28 mouse cellular contexts compared by ENCODE assay signal in genomic region chr8:128023661-128024060, GRCm38 (mm10).
A peak's percentile ranks its signal among the peaks of the same experiment; 100 is the strongest.
DNase-seq lines count a peak whose midpoint lies in the region; ATAC-seq and TF ChIP-seq lines count a peak whose summit lies in the region.
"Had no signal": no experiment of that assay in that cellular context is flagged by ENCODE, and none has a peak within 500 bp of the region (broad histone marks: within the 10 kb centered on the region; RNA-seq: fewer than 3 reads in every experiment).

No protein-coding gene starts in this region.

- no peak overlapping the region for H3K4me2 ChIP-seq in intestine, embryonic 14.5 days (ENCODE audit: low read length)
- H3K4me2 ChIP-seq in intestine, postnatal 0 days (replicated peaks; ENCODE audit: low read depth) = no peak overlapping the region
- no peak overlapping the region for H3K4me2 ChIP-seq in lung, embryonic 15.5 days
- H3K4me2 ChIP-seq: embryonic facial prominence, embryonic 13.5 days; heart, embryonic 12.5 days; hindbrain, embryonic 14.5 days; limb, embryonic 13.5 days had no signal

- H3K4me3 ChIP-seq in intestine, embryonic 14.5 days (ENCODE audit: low read depth, low read length) = no peak overlapping the region
- no peak overlapping the region for H3K4me3 ChIP-seq in intestine, postnatal 0 days (ENCODE audit: low read depth, low read length)
- H3K4me3 ChIP-seq in lung, embryonic 15.5 days = no peak overlapping the region
- no peak overlapping the region for H3K4me3 ChIP-seq in lung, adult 2 months (replicated peaks; ENCODE audit: extremely low read depth, low read depth, low read length)
- no peak overlapping the region for H3K4me3 ChIP-seq in brown adipose tissue, adult 24 weeks (ENCODE audit: insufficient read depth, low read depth, low read length)
- H3K4me3 ChIP-seq in embryonic fibroblast, embryonic 13.5 days (ENCODE audit: insufficient read depth, low read length) = no peak overlapping the region
- H3K4me3 ChIP-seq: embryonic facial prominence, embryonic 13.5 days; heart, embryonic 12.5 days; limb, embryonic 13.5 days had no signal

- 56% methylated on average over 2 of the region's 2 CpGs for WGBS in intestine, embryonic 14.5 days
- 56% methylated on average over 2 of the region's 2 CpGs for WGBS in intestine, postnatal 0 days
- WGBS in lung, embryonic 15.5 days = 39% methylated on average over 2 of the region's 2 CpGs
- WGBS in lung, adult 2 months = 71% methylated on average over 2 of the region's 2 CpGs

- H3K9ac ChIP-seq in intestine, embryonic 14.5 days (ENCODE audit: low read length) = no peak overlapping the region
- H3K9ac ChIP-seq in intestine, postnatal 0 days (ENCODE audit: low read depth, low read length) = no peak overlapping the region
- no peak overlapping the region for H3K9ac ChIP-seq in lung, embryonic 15.5 days
- H3K9ac ChIP-seq: embryonic facial prominence, embryonic 13.5 days; heart, embryonic 12.5 days; hindbrain, embryonic 14.5 days; limb, embryonic 13.5 days; liver, embryonic 14.5 days had no signal

- H3K9me3 ChIP-seq in intestine, embryonic 14.5 days (ENCODE audit: control insufficient read depth, low read length) = no peaks in the 10 kb centered on the region
- no peaks in the 10 kb centered on the region for H3K9me3 ChIP-seq in intestine, postnatal 0 days (ENCODE audit: control insufficient read depth)
- H3K9me3 ChIP-seq in lung, embryonic 15.5 days = no peaks in the 10 kb centered on the region
- H3K9me3 ChIP-seq: embryonic facial prominence, embryonic 13.5 days; heart, embryonic 12.5 days; limb, embryonic 13.5 days had no signal

- no peak for TF ChIP-seq POLR2A in lung, adult 2 months (IDR thresholded peaks at IDR 0.05; ENCODE audit: borderline replicate concordance, extremely low read depth, low read depth, low read length)
- no peak for TF ChIP-seq POLR2A in embryonic fibroblast, embryonic 13.5 days (IDR thresholded peaks at IDR 0.05; ENCODE audit: low read depth, low read length)

- DNase-seq in intestine, embryonic 14.5 days (ENCODE audit: low spot score) = no peak
- DNase-seq in lung, adult 2 months = no peak
- no peak for DNase-seq in urinary bladder, postnatal 14 days (ENCODE audit: low spot score)
- DNase-seq: adrenal gland, adult 8-10 months; B cell, adult 2 months; cerebellum, adult 2 months; cerebellum, postnatal 25 days; heart, postnatal 36 days; kidney, adult 11 months; kidney, postnatal 14 days; midbrain, embryonic 14.5 days; right cerebral cortex, adult 18-20 months; right cerebral cortex, postnatal 4 days had no signal

- peaks cover 13% of the 10 kb centered on the region; the same call in 1 of the 2 replicates for H3K4me1 ChIP-seq in intestine, embryonic 14.5 days (replicated peaks; ENCODE audit: control insufficient read depth, insufficient read depth, low read length)
- H3K4me1 ChIP-seq in intestine, postnatal 0 days (replicated peaks; ENCODE audit: control insufficient read depth, insufficient read depth, low read length) = no peaks in the 10 kb centered on the region
- H3K4me1 ChIP-seq in lung, embryonic 15.5 days = peaks cover 28% of the 10 kb centered on the region
- H3K4me1 ChIP-seq in lung, adult 2 months (ENCODE audit: control insufficient read depth, insufficient read depth, low read length) = peaks cover 8% of the 10 kb centered on the region; the same call in 1 of the 2 replicates
- H3K4me1 ChIP-seq in brown adipose tissue, adult 24 weeks (ENCODE audit: control insufficient read depth, insufficient read depth, insufficient read length, low read length) = peaks cover 4% of the 10 kb centered on the region; the same call in 1 of the 2 replicates
- peaks cover 11% of the 10 kb centered on the region for H3K4me1 ChIP-seq in embryonic fibroblast, embryonic 13.5 days (ENCODE audit: control insufficient read depth, insufficient read depth, low read length)

- no peaks in the 10 kb centered on the region for H3K27me3 ChIP-seq in intestine, embryonic 14.5 days (replicated peaks; ENCODE audit: control insufficient read depth, insufficient read depth, low read length)
- no peaks in the 10 kb centered on the region for H3K27me3 ChIP-seq in intestine, postnatal 0 days (replicated peaks; ENCODE audit: control insufficient read depth, insufficient read depth, low read length)
- no peaks in the 10 kb centered on the region for H3K27me3 ChIP-seq in lung, embryonic 15.5 days
- H3K27me3 ChIP-seq: CH12.LX; embryonic facial prominence, embryonic 13.5 days; heart, embryonic 12.5 days; limb, embryonic 13.5 days had no signal

- no peaks in the 10 kb centered on the region for H3K36me3 ChIP-seq in intestine, embryonic 14.5 days (ENCODE audit: control insufficient read depth, insufficient read depth, low read length)
- no peaks in the 10 kb centered on the region for H3K36me3 ChIP-seq in intestine, postnatal 0 days (ENCODE audit: control insufficient read depth, insufficient read depth)
- no peaks in the 10 kb centered on the region for H3K36me3 ChIP-seq in lung, embryonic 15.5 days
- H3K36me3 ChIP-seq: embryonic facial prominence, embryonic 13.5 days; G1E; heart, embryonic 12.5 days; limb, embryonic 13.5 days had no signal

- no peak for ATAC-seq in intestine, embryonic 14.5 days (replicated peaks; ENCODE audit: low FRiP score, low TSS enrichment, low read depth)
- no peak for ATAC-seq in intestine, postnatal 0 days
- ATAC-seq in lung, embryonic 15.5 days (ENCODE audit: borderline replicate concordance, extremely low read depth, low FRiP score, low TSS enrichment) = no peak
- no peak for ATAC-seq in megakaryocyte, adult 5-6 weeks (ENCODE audit: poor library complexity, severe bottlenecking)
- ATAC-seq: activated CD4-positive, CD25-positive, alpha-beta regulatory T cell, adult 4 months; forebrain, embryonic 14.5 days; lung, postnatal 0 days had no signal

- TF ChIP-seq CTCF in intestine, postnatal 0 days (IDR thresholded peaks at IDR 0.05; ENCODE audit: low read depth) = no peak
- TF ChIP-seq CTCF in lung, adult 2 months (IDR thresholded peaks at IDR 0.05; ENCODE audit: insufficient read depth, low read length) = no peak
- TF ChIP-seq CTCF in embryonic fibroblast, embryonic 13.5 days (IDR thresholded peaks at IDR 0.05; ENCODE audit: borderline replicate concordance, insufficient read depth, low read length) = no peak

- peak overlapping the region; percentile 81; the same call in 1 of the 2 replicates for H3K27ac ChIP-seq in intestine, embryonic 14.5 days (ENCODE audit: low read depth)
- H3K27ac ChIP-seq in intestine, postnatal 0 days (ENCODE audit: low read depth, low read length) = no peak overlapping the region
- H3K27ac ChIP-seq in lung, embryonic 15.5 days = peak overlapping the region; percentile 94
- H3K27ac ChIP-seq in brown adipose tissue, adult 24 weeks (replicated peaks; ENCODE audit: low read depth, low read length) = peak overlapping the region; percentile 67
- H3K27ac ChIP-seq in embryonic fibroblast, embryonic 13.5 days (ENCODE audit: insufficient read depth, low read length) = peak overlapping the region; percentile 97
- H3K27ac ChIP-seq: limb, embryonic 13.5 days; liver, embryonic 14.5 days had no signal
